In the genomic region with DNA sequence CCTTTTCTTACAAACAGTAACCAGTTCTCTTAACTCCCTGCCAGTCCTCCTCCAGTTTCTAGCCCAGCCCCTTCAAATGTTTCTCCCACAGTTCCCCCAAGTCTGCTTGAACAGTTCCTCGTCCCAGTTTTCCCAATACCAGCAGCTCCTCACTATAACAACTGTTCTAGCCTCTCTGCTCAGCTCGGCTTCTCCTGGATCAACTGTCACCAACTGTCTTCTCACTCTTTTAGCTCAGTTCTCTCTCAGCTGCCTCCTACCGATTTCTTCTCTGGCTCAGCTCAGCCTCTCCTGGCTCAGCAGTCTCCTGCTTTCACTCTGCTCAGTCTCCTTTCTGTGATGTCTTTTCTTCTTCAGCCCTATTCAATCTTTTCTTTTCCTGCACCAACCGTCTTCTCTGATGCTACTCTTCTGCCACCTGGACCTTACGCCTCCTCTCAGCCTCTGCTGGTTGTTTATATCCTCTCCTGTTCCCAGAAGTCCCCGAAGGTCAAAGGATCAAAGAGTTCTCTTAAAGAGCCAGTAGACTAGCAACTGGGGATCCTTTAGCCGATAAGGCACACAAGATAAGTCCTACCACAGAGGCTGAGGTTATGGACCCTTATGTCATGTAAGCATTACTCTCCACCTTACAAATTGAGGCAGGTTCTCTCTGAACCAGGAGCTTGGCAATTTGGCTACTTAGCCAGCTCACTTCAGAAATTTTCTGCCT, we compare ENCODE assay signal across 14 mouse cellular contexts. TPM values are rescaled to one million over a fixed set of nuclear protein-coding genes. Genes with fewer than 3 reads are reported as not detected.
DNase-seq lines count a peak whose midpoint lies in the region; ATAC-seq lines count a peak whose summit lies in the region.
"Had no signal": no experiment of that assay in that cellular context is flagged by ENCODE, and none has a peak within 500 bp of the region (broad histone marks: within the 10 kb centered on the region; RNA-seq: fewer than 3 reads in every experiment).

No protein-coding gene starts in this region.

- peak overlapping the region; percentile 14; the same call in 1 of the 2 replicates for H3K4me2 ChIP-seq in intestine, embryonic 15.5 days (replicated peaks)
- H3K4me2 ChIP-seq in intestine, embryonic 16.5 days (ENCODE audit: low read depth, low read length): no peak overlapping the region
- H3K4me2 ChIP-seq in forebrain, embryonic 15.5 days (replicated peaks): no peak overlapping the region

- no peaks in the 10 kb centered on the region for H3K27me3 ChIP-seq in intestine, embryonic 15.5 days (replicated peaks)
- H3K27me3 ChIP-seq in intestine, embryonic 16.5 days (replicated peaks; ENCODE audit: control insufficient read depth, insufficient read depth, low read length): no peaks in the 10 kb centered on the region
- no peaks in the 10 kb centered on the region for H3K27me3 ChIP-seq in forebrain, embryonic 15.5 days

- ATAC-seq in frontal cortex, adult (ENCODE audit: low TSS enrichment): peak; percentile 93
- ATAC-seq in intestine, embryonic 15.5 days: no peak
- ATAC-seq in intestine, embryonic 16.5 days: no peak
- no peak for ATAC-seq in forebrain, embryonic 15.5 days (replicated peaks)
- ATAC-seq: forebrain, postnatal 0 days had no signal

- no peak overlapping the region for H3K9ac ChIP-seq in intestine, embryonic 15.5 days
- no peak overlapping the region for H3K9ac ChIP-seq in intestine, embryonic 16.5 days (ENCODE audit: low read depth, low read length)
- H3K9ac ChIP-seq in forebrain, embryonic 15.5 days (replicated peaks): no peak overlapping the region
- H3K9ac ChIP-seq: forebrain, postnatal 0 days had no signal

- H3K4me1 ChIP-seq in intestine, embryonic 15.5 days (replicated peaks): peaks cover 9% of the 10 kb centered on the region; the same call in 1 of the 2 replicates
- H3K4me1 ChIP-seq in intestine, embryonic 16.5 days (ENCODE audit: control insufficient read depth, insufficient read depth, low read length): no peaks in the 10 kb centered on the region
- no peaks in the 10 kb centered on the region for H3K4me1 ChIP-seq in forebrain, embryonic 15.5 days

- no peak overlapping the region for H3K27ac ChIP-seq in intestine, embryonic 15.5 days
- H3K27ac ChIP-seq in intestine, embryonic 16.5 days (ENCODE audit: low read length): no peak overlapping the region
- no peak overlapping the region for H3K27ac ChIP-seq in forebrain, embryonic 15.5 days (replicated peaks)
- H3K27ac ChIP-seq: limb, embryonic 10.5 days had no signal

- WGBS in intestine, embryonic 15.5 days: 21% methylated on average over 7 of the region's 7 CpGs
- 13% methylated on average over 7 of the region's 7 CpGs for WGBS in intestine, embryonic 16.5 days
- WGBS in forebrain, embryonic 15.5 days: 33% methylated on average over 7 of the region's 7 CpGs

- no peak overlapping the region for H3K4me3 ChIP-seq in intestine, embryonic 15.5 days (replicated peaks)
- no peak overlapping the region for H3K4me3 ChIP-seq in intestine, embryonic 16.5 days (ENCODE audit: low read length)
- H3K4me3 ChIP-seq in forebrain, embryonic 15.5 days: no peak overlapping the region
- H3K4me3 ChIP-seq: limb, embryonic 10.5 days; megakaryocyte, embryonic 14.5 days had no signal

- no peaks in the 10 kb centered on the region for H3K36me3 ChIP-seq in intestine, embryonic 15.5 days
- H3K36me3 ChIP-seq in intestine, embryonic 16.5 days (ENCODE audit: control insufficient read depth, insufficient read depth, low read length): no peaks in the 10 kb centered on the region
- no peaks in the 10 kb centered on the region for H3K36me3 ChIP-seq in forebrain, embryonic 15.5 days
- H3K36me3 ChIP-seq: limb, embryonic 10.5 days had no signal

- DNase-seq in frontal cortex, postnatal 10 days (ENCODE audit: low spot score in 2 of 2): no peak
- peak; percentile 39 for DNase-seq in right cerebral cortex, postnatal 25 days
- DNase-seq in right cerebral cortex, postnatal 4 days: no peak
- DNase-seq in yolk sac, embryonic 10.5 days (ENCODE audit: low spot score): peak; percentile 35
- DNase-seq: adrenal gland, postnatal 25 days; cerebellum, adult 11 months; forebrain, postnatal 0 days; thymus, adult 18-20 months had no signal

- H3K9me3 ChIP-seq in intestine, embryonic 15.5 days: no peaks in the 10 kb centered on the region
- H3K9me3 ChIP-seq in intestine, embryonic 16.5 days (ENCODE audit: control insufficient read depth, low read length): no peaks in the 10 kb centered on the region
- H3K9me3 ChIP-seq in forebrain, embryonic 15.5 days: no peaks in the 10 kb centered on the region
- H3K9me3 ChIP-seq: limb, embryonic 10.5 days; megakaryocyte, embryonic 14.5 days had no signal

RNA-seq across cellular contexts. Expression of gene Fth1, which starts 16.0 kb away (rescaled TPM):
- 1,893 and 1,941 TPM in 2 replicates for polyA plus RNA-seq in intestine, embryonic 15.5 days (2015; fragmentation: Nextera tagmentation; extraction: Ambion mirVana)
- polyA plus RNA-seq in intestine, embryonic 16.5 days (2015; fragmentation: Nextera tagmentation; extraction: Ambion mirVana): 2,278 and 2,351 TPM in 2 replicates
- polyA plus RNA-seq in forebrain, embryonic 15.5 days (2015; fragmentation: Nextera tagmentation; extraction: Ambion mirVana): 1,475 and 1,516 TPM in 2 replicates

RNA-seq across cellular contexts. Expression of gene Best1, which starts 37.1 kb away (rescaled TPM):
- polyA plus RNA-seq in intestine, embryonic 15.5 days (2015; fragmentation: Nextera tagmentation; extraction: Ambion mirVana): 0.50 and 0.58 TPM in 2 replicates
- 0.42 and 0.72 TPM in 2 replicates for polyA plus RNA-seq in intestine, embryonic 16.5 days (2015; fragmentation: Nextera tagmentation; extraction: Ambion mirVana)
- polyA plus RNA-seq in forebrain, embryonic 15.5 days (2015; fragmentation: Nextera tagmentation; extraction: Ambion mirVana): 1.2 and 1.3 TPM in 2 replicates

RNA-seq across cellular contexts. Expression of gene Rab3il1, which starts 37.1 kb away (rescaled TPM):
- polyA plus RNA-seq in intestine, embryonic 15.5 days (2015; fragmentation: Nextera tagmentation; extraction: Ambion mirVana): 34.7 and 35.0 TPM in 2 replicates
- polyA plus RNA-seq in intestine, embryonic 16.5 days (2015; fragmentation: Nextera tagmentation; extraction: Ambion mirVana): 45.7 and 48.8 TPM in 2 replicates
- polyA plus RNA-seq in forebrain, embryonic 15.5 days (2015; fragmentation: Nextera tagmentation; extraction: Ambion mirVana): 17.3 and 17.9 TPM in 2 replicates

Comparison
In these comparisons a context has a peak if more than half of its experiments do, and no peak if none do; other contexts are left out.
1. DNase-seq: peak in right cerebral cortex, postnatal 25 days (single experiment) and yolk sac, embryonic 10.5 days (single experiment); none in frontal cortex, postnatal 10 days (0 of 2) and right cerebral cortex, postnatal 4 days (single experiment).